Mouse (Mus musculus) midbrain, embryonic 15.5 days (tissue): ENCODE measurements around the gene Zdhhc24. TPM values are rescaled to one million over a fixed set of nuclear protein-coding genes. Genes with fewer than 3 reads are reported as not detected.

Experiments used
- ATAC-seq: fragments of 200-750 bp; cut with Nextera tagmentation; replicated peaks from 2 replicates; pipeline ENCODE4 v1.8.0; 2017; ENCODE audit warnings: moderate TSS enrichment
- H3K27ac ChIP-seq: fragments of 300-500 bp; sonication (generic); 2 replicates; pipeline ENCODE4 v1.5.1; 2015; ENCODE audit warnings: mild to moderate bottlenecking, inconsistent platforms
- H3K27me3 ChIP-seq: fragments of 300-500 bp; sonication (generic); replicated peaks from 2 replicates; pipeline ENCODE4 v1.6.1; 2015; ENCODE audit warnings: inconsistent platforms
- H3K36me3 ChIP-seq: fragments of 300-500 bp; sonication (generic); replicated peaks from 2 replicates; pipeline ENCODE4 v1.6.1; 2015; ENCODE audit warnings: inconsistent platforms
- H3K4me1 ChIP-seq: fragments of 300-500 bp; sonication (generic); 2 replicates; pipeline ENCODE4 v1.6.1; 2015; ENCODE audit warnings: inconsistent platforms
- H3K4me2 ChIP-seq: fragments of 300-500 bp; sonication (generic); 2 replicates; pipeline ENCODE4 v1.6.1; 2015; ENCODE audit warnings: inconsistent platforms, mild to moderate bottlenecking, moderate library complexity
- H3K4me3 ChIP-seq: fragments of 300-500 bp; sonication (generic); 2 replicates; pipeline ENCODE4 v1.5.1; 2015; ENCODE audit warnings: mild to moderate bottlenecking, inconsistent platforms
- H3K9ac ChIP-seq: fragments of 300-500 bp; sonication (generic); 2 replicates; pipeline ENCODE4 v1.6.1; 2015; ENCODE audit warnings: mild to moderate bottlenecking, inconsistent platforms
- H3K9me3 ChIP-seq: fragments of 300-500 bp; sonication (generic); 2 replicates; pipeline ENCODE4 v1.6.1; 2016; ENCODE audit warnings: inconsistent platforms
- WGBS: fragments of 180-500 bp; shearing (Covaris S2); methylation state at CpG from one replicate; pipeline ENCODE4 v1.1.7; 2015; ENCODE audit warnings: mixed read lengths; 5-methylcytosine and 5-hydroxymethylcytosine counted together
- polyA plus RNA-seq: library from polyadenylated mRNA; unstranded; fragments of >200 nt; fragmentation: Nextera tagmentation; extraction: Ambion mirVana; gene quantifications from 2 replicates; pipeline ENCODE4 v1.2.1, GENCODE M21; 2015

Zdhhc24 gene
- polyA plus RNA-seq, 1 experiment from 2014 or later, result 28.8 TPM

GRCm38 (mm10) chr19:4883961-4884360 lies 5.5 kb downstream of the Zdhhc24 start:
- Histone ChIP-seq H3K9ac (no peak overlapping the region), H3K4me1 (peaks cover 9% of the 10 kb centered on the region), H3K27ac (no peak overlapping the region), H3K36me3 (no peaks in the 10 kb centered on the region), H3K27me3 (no peaks in the 10 kb centered on the region), H3K4me2 (no peak overlapping the region), H3K9me3 (no peaks in the 10 kb centered on the region), H3K4me3 (no peak overlapping the region)
- 88% methylated on average over 4 of the region's 4 CpGs for WGBS
- no peak for ATAC-seq

GRCm38 (mm10) chr19:4889791-4890190 lies 11.3 kb downstream of the Zdhhc24 start:
- Histone ChIP-seq H3K4me1 (no peaks in the 10 kb centered on the region), H3K27ac (no peak overlapping the region), H3K4me2 (no peak overlapping the region), H3K9ac (no peak overlapping the region), H3K4me3 (no peak overlapping the region), H3K36me3 (peaks cover 28% of the 10 kb centered on the region; the same call in 1 of the 2 replicates), H3K9me3 (no peaks in the 10 kb centered on the region), H3K27me3 (no peaks in the 10 kb centered on the region)
- no peak for ATAC-seq
- 88% methylated on average over 10 of the region's 10 CpGs for WGBS

- H3K27ac ChIP-seq, result no peak overlapping the region
- 83% methylated on average over 3 of the region's 3 CpGs for WGBS
- no peaks in the 10 kb centered on the region for H3K9me3 ChIP-seq
- H3K4me3 ChIP-seq, result no peak overlapping the region
- no peak overlapping the region for H3K9ac ChIP-seq
- ATAC-seq, result no peak
- no peaks in the 10 kb centered on the region for H3K4me1 ChIP-seq
- no peak overlapping the region for H3K4me2 ChIP-seq
- H3K27me3 ChIP-seq, result no peaks in the 10 kb centered on the region
- peaks cover 28% of the 10 kb centered on the region; the same call in 1 of the 2 replicates for H3K36me3 ChIP-seq
Observed at GRCm38 (mm10) chr19:4891798-4892197, 13.3 kb downstream of the Zdhhc24 start.

GRCm38 (mm10) chr19:4896780-4897520 lies 18.5 kb downstream of the Zdhhc24 start:
- 52% methylated on average over 21 of the region's 21 CpGs for WGBS
- peaks cover 28% of the 10 kb centered on the region; the same call in 1 of the 2 replicates for H3K36me3 ChIP-seq
- H3K4me3 ChIP-seq, result no peak overlapping the region
- no peak overlapping the region for H3K27ac ChIP-seq
- H3K4me2 ChIP-seq, result no peak overlapping the region
- H3K4me1 ChIP-seq, result no peaks in the 10 kb centered on the region
- no peak for ATAC-seq
- H3K9me3 ChIP-seq, result no peaks in the 10 kb centered on the region
- no peak overlapping the region for H3K9ac ChIP-seq
- H3K27me3 ChIP-seq, result no peaks in the 10 kb centered on the region

- H3K27ac ChIP-seq, result no peak overlapping the region
- no peak overlapping the region for H3K4me3 ChIP-seq
- H3K4me2 ChIP-seq, result no peak overlapping the region
- WGBS, result 89% methylated on average over 9 of the region's 9 CpGs
- H3K27me3 ChIP-seq, result no peaks in the 10 kb centered on the region
- ATAC-seq, result no peak
- H3K9me3 ChIP-seq, result no peaks in the 10 kb centered on the region
- H3K36me3 ChIP-seq, result peaks cover 27% of the 10 kb centered on the region; the same call in 1 of the 2 replicates
- no peaks in the 10 kb centered on the region for H3K4me1 ChIP-seq
- no peak overlapping the region for H3K9ac ChIP-seq
Observed at GRCm38 (mm10) chr19:4898972-4899371, 20.5 kb downstream of the Zdhhc24 start.

- peaks cover 22% of the 10 kb centered on the region; the same call in 1 of the 2 replicates for H3K36me3 ChIP-seq
- H3K27me3 ChIP-seq, result no peaks in the 10 kb centered on the region
- H3K27ac ChIP-seq, result no peak overlapping the region
- no peak overlapping the region for H3K4me3 ChIP-seq
- no peak overlapping the region for H3K9ac ChIP-seq
- H3K9me3 ChIP-seq, result no peaks in the 10 kb centered on the region
- ATAC-seq, result no peak
- 90% methylated on average over 3 of the region's 3 CpGs for WGBS
- H3K4me1 ChIP-seq, result peaks cover under 1% of the 10 kb centered on the region; the same call in 1 of the 2 replicates
- no peak overlapping the region for H3K4me2 ChIP-seq
Observed at GRCm38 (mm10) chr19:4899888-4900287, 21.4 kb downstream of the Zdhhc24 start.

GRCm38 (mm10) chr19:4905979-4906794 lies 27.7 kb downstream of the Zdhhc24 start, which contains the start of gene Bbs1:
Gene Bbs1, minus strand, starts transcription at chr19:4906628.
- peak within 1 kb of the TSS; percentile 88 for H3K27ac ChIP-seq
- H3K9ac ChIP-seq, result peak within 1 kb of the TSS; percentile 69
- peak within 1 kb of the TSS; percentile 61 for H3K4me2 ChIP-seq
- peaks cover 15% of the 10 kb centered on the region for H3K4me1 ChIP-seq
- WGBS, result 6% methylated on average over 31 of the region's 31 CpGs
- H3K27me3 ChIP-seq, result no peaks in the 10 kb centered on the region
- ATAC-seq, result peak; percentile 85
- no peaks in the 10 kb centered on the region for H3K9me3 ChIP-seq
- peak within 1 kb of the TSS; percentile 81 for H3K4me3 ChIP-seq
- peaks cover 24% of the 10 kb centered on the region for H3K36me3 ChIP-seq

- Histone ChIP-seq H3K36me3 (peaks cover 24% of the 10 kb centered on the region), H3K4me1 (peaks cover 15% of the 10 kb centered on the region), H3K27ac (no peak overlapping the region), H3K4me3 (no peak overlapping the region), H3K27me3 (no peaks in the 10 kb centered on the region), H3K9me3 (no peaks in the 10 kb centered on the region), H3K4me2 (no peak overlapping the region), H3K9ac (no peak overlapping the region)
- ATAC-seq, result no peak
- WGBS, result 87% methylated on average over 4 of the region's 4 CpGs
Observed at GRCm38 (mm10) chr19:4908107-4908506, 29.6 kb downstream of the Zdhhc24 start.

- Histone ChIP-seq H3K27me3 (no peaks in the 10 kb centered on the region), H3K4me3 (no peak overlapping the region), H3K36me3 (peaks cover 32% of the 10 kb centered on the region), H3K9ac (no peak overlapping the region), H3K9me3 (no peaks in the 10 kb centered on the region), H3K4me1 (peaks cover 15% of the 10 kb centered on the region), H3K4me2 (no peak overlapping the region), H3K27ac (no peak overlapping the region)
- 91% methylated on average over 7 of the region's 7 CpGs for WGBS
- no peak for ATAC-seq
Observed at GRCm38 (mm10) chr19:4909376-4909775, 30.9 kb downstream of the Zdhhc24 start.

- Histone ChIP-seq H3K9ac (no peak overlapping the region), H3K27ac (no peak overlapping the region), H3K9me3 (no peaks in the 10 kb centered on the region), H3K4me3 (no peak overlapping the region), H3K27me3 (no peaks in the 10 kb centered on the region), H3K4me1 (no peaks in the 10 kb centered on the region), H3K4me2 (no peak overlapping the region), H3K36me3 (peaks cover 65% of the 10 kb centered on the region)
- ATAC-seq, result no peak
- WGBS, result 92% methylated on average over 15 of the region's 15 CpGs
Observed at GRCm38 (mm10) chr19:4915924-4916603, 37.6 kb downstream of the Zdhhc24 start.

- Histone ChIP-seq H3K9me3 (no peaks in the 10 kb centered on the region), H3K9ac (no peak overlapping the region), H3K27ac (no peak overlapping the region), H3K4me3 (no peak overlapping the region), H3K36me3 (peaks cover 73% of the 10 kb centered on the region), H3K27me3 (no peaks in the 10 kb centered on the region), H3K4me2 (no peak overlapping the region), H3K4me1 (no peaks in the 10 kb centered on the region)
- no peak for ATAC-seq
- 80% methylated on average over 10 of the region's 10 CpGs for WGBS
Observed at GRCm38 (mm10) chr19:4916827-4917226, 38.4 kb downstream of the Zdhhc24 start.

GRCm38 (mm10) chr19:4919652-4920051 lies 41.2 kb downstream of the Zdhhc24 start:
- 78% methylated on average over 6 of the region's 6 CpGs for WGBS
- no peaks in the 10 kb centered on the region for H3K4me1 ChIP-seq
- H3K27me3 ChIP-seq, result no peaks in the 10 kb centered on the region
- no peak overlapping the region for H3K27ac ChIP-seq
- no peak for ATAC-seq
- no peak overlapping the region for H3K9ac ChIP-seq
- no peak overlapping the region for H3K4me3 ChIP-seq
- H3K9me3 ChIP-seq, result no peaks in the 10 kb centered on the region
- H3K36me3 ChIP-seq, result peaks cover 67% of the 10 kb centered on the region
- H3K4me2 ChIP-seq, result no peak overlapping the region
